Mouse (Mus musculus): Measurements from ENCODE around the gene Exoc7.

Exoc7 gene

GRCm38 (mm10) chr11:116312359-116312758 is 5.3 kb upstream of the Exoc7 start:
- no peak for DNase-seq (ENCODE audit: low spot score)

- DNase-seq (ENCODE audit: low spot score) = no peak
Observed at GRCm38 (mm10) chr11:116311169-116311568, 4.1 kb upstream of the Exoc7 start.

GRCm38 (mm10) chr11:116309601-116310000 is 2.6 kb upstream of the Exoc7 start:
- DNase-seq (ENCODE audit: low spot score) = no peak

- no peak for DNase-seq (ENCODE audit: low spot score)
Observed at GRCm38 (mm10) chr11:116307762-116308531, 914 bp upstream of the Exoc7 start.

- DNase-seq (ENCODE audit: low spot score) = peak; percentile 94
Observed at GRCm38 (mm10) chr11:116306126-116306982, 679 bp downstream of the Exoc7 start.

- no peak for DNase-seq (ENCODE audit: low spot score)
Observed at GRCm38 (mm10) chr11:116305423-116305822, 1.6 kb downstream of the Exoc7 start.

GRCm38 (mm10) chr11:116298621-116299020 is 8.4 kb downstream of the Exoc7 start:
- DNase-seq (ENCODE audit: low spot score) = no peak

- no peak for DNase-seq (ENCODE audit: low spot score)
Observed at GRCm38 (mm10) chr11:116298221-116298620, 8.8 kb downstream of the Exoc7 start.

GRCm38 (mm10) chr11:116297017-116297416 is 10.0 kb downstream of the Exoc7 start:
- no peak for DNase-seq (ENCODE audit: low spot score)

GRCm38 (mm10) chr11:116296191-116296734 is 10.8 kb downstream of the Exoc7 start:
- DNase-seq (ENCODE audit: low spot score) = no peak

- DNase-seq (ENCODE audit: low spot score) = peak; percentile 45
Observed at GRCm38 (mm10) chr11:116294319-116294718, 12.7 kb downstream of the Exoc7 start.

GRCm38 (mm10) chr11:116293538-116294137 is 13.4 kb downstream of the Exoc7 start:
- DNase-seq (ENCODE audit: low spot score) = no peak

- no peak for DNase-seq (ENCODE audit: low spot score)
Observed at GRCm38 (mm10) chr11:116292401-116292800, 14.6 kb downstream of the Exoc7 start.

GRCm38 (mm10) chr11:116290556-116290955 is 16.5 kb downstream of the Exoc7 start:
- DNase-seq (ENCODE audit: low spot score) = no peak

GRCm38 (mm10) chr11:116287351-116287750 is 19.7 kb downstream of the Exoc7 start:
- no peak for DNase-seq (ENCODE audit: low spot score)

GRCm38 (mm10) chr11:116285770-116286191 is 21.3 kb downstream of the Exoc7 start:
- DNase-seq (ENCODE audit: low spot score) = no peak

GRCm38 (mm10) chr11:116283982-116284381 is 23.1 kb downstream of the Exoc7 start:
- DNase-seq (ENCODE audit: low spot score) = no peak

GRCm38 (mm10) chr11:116282912-116283521 is 24.0 kb downstream of the Exoc7 start:
- no peak for DNase-seq (ENCODE audit: low spot score)

- no peak for DNase-seq (ENCODE audit: low spot score)
Observed at GRCm38 (mm10) chr11:116282089-116282488, 24.9 kb downstream of the Exoc7 start.

GRCm38 (mm10) chr11:116281671-116282070 is 25.4 kb downstream of the Exoc7 start:
- DNase-seq (ENCODE audit: low spot score) = no peak

- no peak for DNase-seq (ENCODE audit: low spot score)
Observed at GRCm38 (mm10) chr11:116280751-116281663, 26.0 kb downstream of the Exoc7 start, which contains the start of gene Galr2. TSS of gene Galr2 (plus strand) at chr11:116280939.
